Mouse (Mus musculus): ENCODE data around the gene Sowahc.

The Sowahc gene

DNA sequence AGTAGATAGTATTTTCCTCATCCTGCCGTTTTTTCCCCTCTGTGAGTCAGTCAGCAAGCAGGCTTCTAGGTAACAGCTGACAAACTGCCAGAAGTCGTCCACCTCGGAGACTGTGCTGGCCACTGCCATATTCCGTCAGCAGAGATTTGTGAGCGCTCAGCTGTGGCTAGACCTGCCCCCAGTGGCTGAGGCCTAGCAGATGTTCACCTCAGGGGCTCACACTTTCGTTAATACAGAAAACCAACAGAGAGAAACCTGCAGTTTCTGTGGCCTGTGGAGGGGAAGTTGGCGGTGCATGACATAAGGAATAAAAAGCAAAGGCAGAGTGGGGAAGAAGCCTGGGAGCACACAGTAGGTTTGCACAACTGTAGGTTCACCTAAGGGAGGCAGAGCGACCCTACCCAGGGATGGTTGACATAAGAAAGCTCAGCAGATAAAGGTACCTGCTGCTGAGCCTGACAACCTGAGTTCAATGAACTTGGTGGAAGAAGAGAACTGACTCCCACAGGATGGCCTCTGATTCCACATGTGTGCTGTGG, 31.9 kb downstream of the Sowahc start:
- 85% methylated on average over 8 of the region's 8 CpGs for WGBS

- WGBS, result 51% methylated on average over 2 of the region's 2 CpGs
Measured at GRCm38 (mm10) chr10:59256533-59256932, 34.8 kb downstream of the Sowahc start.

DNA sequence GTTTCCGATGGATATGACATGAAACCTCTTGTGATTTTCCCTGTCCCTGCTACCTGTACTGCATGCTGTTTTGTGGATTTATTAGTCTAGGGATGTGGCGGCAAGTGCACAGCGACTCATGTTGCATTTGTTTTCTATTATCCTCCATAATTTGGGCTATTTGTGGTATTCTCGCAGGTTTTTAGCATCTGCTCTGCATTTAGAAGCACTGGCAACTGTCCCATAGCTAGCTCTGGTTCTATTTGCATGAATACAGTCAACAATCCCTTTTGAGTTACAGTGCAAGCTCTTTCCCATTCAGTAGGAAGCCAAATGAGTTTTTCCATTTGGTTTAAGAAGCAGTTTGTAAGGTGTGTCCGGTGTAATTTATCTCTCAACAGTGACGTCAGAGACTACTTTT, 37.8 kb downstream of the Sowahc start:
- 58% methylated on average over 6 of the region's 6 CpGs for WGBS

DNA sequence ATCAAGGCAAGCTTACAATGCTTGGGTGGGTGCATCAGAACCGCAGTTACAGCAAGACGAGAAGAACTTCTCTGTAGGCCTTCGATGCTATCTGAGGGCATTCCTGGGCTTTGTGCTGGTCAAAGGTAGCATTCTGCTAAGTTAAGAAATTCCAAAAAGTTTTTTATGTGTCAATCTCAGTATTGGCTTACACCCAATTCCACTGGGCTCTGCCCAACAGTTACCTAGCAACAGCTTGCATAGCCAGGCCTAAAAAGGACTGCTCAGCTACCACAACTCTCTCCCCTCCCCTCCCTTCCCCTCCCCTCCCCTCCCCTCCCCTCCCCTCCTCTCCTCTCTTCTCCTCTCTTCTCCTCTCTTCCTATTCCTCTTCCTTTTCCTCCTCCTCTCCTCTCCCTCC, 39.9 kb downstream of the Sowahc start:
- 71% methylated on average over 3 of the region's 3 CpGs for WGBS

DNA sequence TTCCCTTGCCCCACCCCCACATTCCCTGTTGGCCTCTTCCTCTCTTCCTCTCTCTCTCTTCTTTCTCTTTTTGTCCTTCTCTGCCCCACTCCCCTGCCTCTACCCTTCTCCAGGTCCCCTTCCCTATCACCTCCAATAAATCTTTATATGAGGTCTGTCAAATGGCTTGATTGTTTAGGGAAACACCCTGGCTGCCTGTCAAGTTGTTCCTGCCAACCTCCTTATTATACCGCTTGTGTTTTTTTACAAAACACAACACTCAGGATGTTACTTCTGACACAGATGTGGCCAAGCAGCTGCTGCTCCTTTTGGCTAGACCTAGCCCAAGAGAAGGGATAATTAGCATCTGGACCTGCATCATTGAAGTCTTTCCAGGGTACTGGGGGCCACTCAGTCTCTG, 40.3 kb downstream of the Sowahc start:
- WGBS, result 67% methylated on average over 1 of the region's 1 CpGs

- WGBS, result 83% methylated on average over 7 of the region's 7 CpGs
Measured at GRCm38 (mm10) chr10:59262979-59263378, 41.2 kb downstream of the Sowahc start.

GRCm38 (mm10) chr10:59265067-59265466, 43.3 kb downstream of the Sowahc start:
- 71% methylated on average over 7 of the region's 7 CpGs for WGBS

DNA sequence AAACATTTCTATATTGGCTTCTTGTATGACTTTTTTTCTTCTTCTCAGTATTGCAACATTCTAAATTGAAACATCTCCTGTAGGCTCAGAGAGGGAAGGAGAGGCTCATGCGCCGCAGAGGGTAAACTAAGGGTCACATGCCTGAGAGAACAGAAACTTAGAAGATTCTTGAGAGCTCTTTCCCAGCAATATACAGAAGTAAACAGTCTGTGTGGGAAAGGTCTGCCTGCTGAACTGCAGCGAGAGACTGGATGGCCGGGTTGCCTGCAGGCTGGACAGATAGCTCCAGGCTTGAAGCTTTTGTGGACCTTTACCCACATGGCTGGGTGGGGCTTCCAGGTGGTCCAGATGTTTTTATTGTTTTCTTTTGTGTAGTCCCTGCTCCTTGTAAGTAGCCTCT, 43.9 kb downstream of the Sowahc start:
- 81% methylated on average over 4 of the region's 4 CpGs for whole genome bisulfite sequencing

DNA sequence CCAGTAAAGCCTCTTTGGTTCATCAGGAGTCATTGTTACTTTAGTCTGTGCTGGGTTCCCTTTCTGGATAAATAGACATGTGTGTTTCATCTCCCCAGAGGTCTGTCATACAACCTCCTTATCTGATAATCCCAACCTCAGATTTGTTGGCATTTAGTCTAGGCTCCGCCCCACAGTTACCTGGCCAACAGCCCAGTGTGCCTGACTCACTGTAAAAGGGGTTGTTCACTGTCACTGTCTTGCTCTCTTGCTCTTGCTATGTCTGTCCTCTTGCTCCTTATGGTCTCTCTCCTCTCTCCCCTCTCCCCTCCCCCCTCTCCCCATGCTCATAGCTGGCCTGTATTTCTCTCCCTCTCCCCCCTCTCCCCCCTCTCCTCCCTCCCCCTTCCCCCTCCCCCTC, 44.3 kb downstream of the Sowahc start:
- 86% methylated on average over 1 of the region's 1 CpGs for WGBS

DNA sequence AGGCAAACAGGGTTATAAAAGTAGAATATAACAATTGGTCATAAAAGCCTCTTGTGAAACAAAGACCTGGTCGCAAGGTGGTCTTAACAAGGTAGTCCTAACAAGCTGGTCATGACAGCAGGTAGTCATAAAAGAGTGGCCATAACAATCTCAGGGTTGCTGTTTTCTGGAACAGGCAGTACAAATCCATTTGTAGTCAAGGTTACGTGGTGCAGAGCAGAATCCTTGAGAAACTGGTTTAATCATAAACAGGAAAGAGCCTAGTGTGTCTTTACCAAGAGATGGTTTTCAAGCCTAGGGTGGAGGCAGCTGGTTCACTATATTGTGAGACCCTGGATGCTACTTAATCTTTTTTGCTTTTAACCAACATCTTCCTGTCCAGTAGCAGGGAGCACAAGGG, 45.5 kb downstream of the Sowahc start:
- WGBS, result 98% methylated on average over 2 of the region's 2 CpGs

DNA sequence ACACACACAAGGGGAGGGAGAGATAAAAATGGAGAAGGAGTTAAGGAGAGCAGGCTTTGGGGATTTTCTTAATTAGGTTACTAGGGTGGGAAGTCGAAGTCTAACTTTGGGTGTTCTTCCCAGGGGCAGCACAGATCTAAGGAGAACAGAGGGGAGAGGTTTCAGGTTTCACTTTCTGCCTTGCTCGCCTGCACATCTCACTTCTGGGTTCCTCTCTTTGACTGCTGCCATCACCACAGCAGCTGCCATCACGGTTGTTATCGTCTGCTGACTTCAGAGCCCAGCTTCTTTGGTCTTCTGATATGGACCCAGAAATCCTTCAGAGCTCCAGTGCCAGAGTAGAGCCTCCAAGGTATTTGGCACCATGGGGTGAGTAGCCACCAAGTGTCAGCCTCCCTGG, 46.4 kb downstream of the Sowahc start:
- WGBS, result 84% methylated on average over 4 of the region's 4 CpGs

- WGBS, result 78% methylated on average over 3 of the region's 3 CpGs
Measured at GRCm38 (mm10) chr10:59268754-59269153, 47.0 kb downstream of the Sowahc start.

- WGBS, result 90% methylated on average over 5 of the region's 5 CpGs
Measured at GRCm38 (mm10) chr10:59275745-59276144, 54.0 kb downstream of the Sowahc start.
